Mouse (Mus musculus) lung, embryonic 15.5 days (tissue): ENCODE measurements around the gene Hspa2. TPM values are rescaled to one million over a fixed set of nuclear protein-coding genes. Genes with fewer than 3 reads are reported as not detected.
"Not testable (repeated sequence)": the region's sequence is repeated elsewhere in the genome, so short reads cannot be mapped to it uniquely, and the experiment has no call there.

Experiments
- ATAC-seq: fragments of 200-750 bp; cut with Nextera tagmentation; 2 replicates; pipeline ENCODE4 v1.8.0; 2017; ENCODE audit warnings: moderate number of reproducible peaks, borderline replicate concordance; ENCODE audit not compliant: low FRiP score, low TSS enrichment; ENCODE audit errors: extremely low read depth
- H3K27ac ChIP-seq: fragments of 300-500 bp; sonication (generic); 2 replicates; pipeline ENCODE4 v1.5.1; 2015; ENCODE audit warnings: moderate library complexity, mild to moderate bottlenecking, inconsistent platforms
- H3K27me3 ChIP-seq: fragments of 300-500 bp; sonication (generic); 2 replicates; pipeline ENCODE4 v1.6.1; 2015; ENCODE audit warnings: inconsistent platforms
- H3K36me3 ChIP-seq: fragments of 300-500 bp; sonication (generic); 2 replicates; pipeline ENCODE4 v1.6.1; 2015; ENCODE audit warnings: inconsistent platforms
- H3K4me1 ChIP-seq: fragments of 300-500 bp; sonication (generic); 2 replicates; pipeline ENCODE4 v1.6.1; 2015; ENCODE audit warnings: inconsistent platforms
- H3K4me2 ChIP-seq: fragments of 300-500 bp; sonication (generic); 2 replicates; pipeline ENCODE4 v1.6.1; 2015; ENCODE audit warnings: inconsistent platforms, mild to moderate bottlenecking, moderate library complexity
- H3K4me3 ChIP-seq: fragments of 300-500 bp; sonication (generic); 2 replicates; pipeline ENCODE4 v1.5.1; 2015; ENCODE audit warnings: mild to moderate bottlenecking, inconsistent platforms
- H3K9ac ChIP-seq: fragments of 300-500 bp; sonication (generic); 2 replicates; pipeline ENCODE4 v1.6.1; 2015; ENCODE audit warnings: inconsistent platforms
- H3K9me3 ChIP-seq: fragments of 300-500 bp; sonication (generic); 2 replicates; pipeline ENCODE4 v1.6.1; 2016; ENCODE audit warnings: inconsistent platforms
- WGBS: fragments of 180-500 bp; shearing (Covaris S2); methylation state at CpG from one replicate; pipeline ENCODE4 v1.1.7; 2015; 5-methylcytosine and 5-hydroxymethylcytosine counted together
- polyA plus RNA-seq: library from polyadenylated mRNA; unstranded; fragments of >200 nt; fragmentation: Nextera tagmentation; extraction: Ambion mirVana; gene quantifications from 2 replicates; pipeline ENCODE4 v1.2.1, GENCODE M21; 2015

Gene Hspa2
- polyA plus RNA-seq, 1 experiment from 2014 or later, result 10.5 TPM

- H3K27me3 ChIP-seq, result no peaks in the 10 kb centered on the region
- no peak overlapping the region for H3K9ac ChIP-seq
- no peaks in the 10 kb centered on the region for H3K36me3 ChIP-seq
- no peak overlapping the region for H3K27ac ChIP-seq
- H3K4me1 ChIP-seq, result peaks cover 5% of the 10 kb centered on the region; the same call in 1 of the 2 replicates
- 77% methylated on average over 12 of the region's 12 CpGs for WGBS
- no peak overlapping the region for H3K4me2 ChIP-seq
- ATAC-seq, result no peak
- no peaks in the 10 kb centered on the region for H3K9me3 ChIP-seq
- no peak overlapping the region for H3K4me3 ChIP-seq
Observed at GRCm38 (mm10) chr12:76415383-76416010, 11.5 kb downstream of the Hspa2 start.

GRCm38 (mm10) chr12:76417433-76417854, 13.5 kb downstream of the Hspa2 start, which contains the start of gene Ppp1r36:
Gene Ppp1r36 (plus strand): TSS chr12:76417538.
- 1% methylated on average over 37 of the region's 37 CpGs for WGBS
- no peak within 1 kb of the TSS for H3K27ac ChIP-seq
- peak; percentile 70 for ATAC-seq

GRCm38 (mm10) chr12:76418346-76418745, 14.4 kb downstream of the Hspa2 start:
- 90% methylated on average over 5 of the region's 5 CpGs for WGBS

More at GRCm38 (mm10) chr12:76417433-76417854, 13.5 kb downstream of the Hspa2 start, which contains the start of gene Ppp1r36:
- Histone ChIP-seq H3K4me3 (peak within 1 kb of the TSS; percentile 45), H3K4me1 (peaks cover 5% of the 10 kb centered on the region; the same call in 1 of the 2 replicates), H3K9me3 (no peaks in the 10 kb centered on the region), H3K27me3 (no peaks in the 10 kb centered on the region), H3K4me2 (peak within 1 kb of the TSS; percentile 91), H3K36me3 (no peaks in the 10 kb centered on the region), H3K9ac (peak within 1 kb of the TSS; percentile 42)

GRCm38 (mm10) chr12:76425256-76425655, 21.3 kb downstream of the Hspa2 start:
- Histone ChIP-seq H3K36me3 (no peaks in the 10 kb centered on the region), H3K4me3 (no peak overlapping the region), H3K4me1 (no peaks in the 10 kb centered on the region), H3K9me3 (no peaks in the 10 kb centered on the region), H3K9ac (no peak overlapping the region), H3K27ac (no peak overlapping the region), H3K4me2 (no peak overlapping the region), H3K27me3 (0 out of 2 replicates have a peak, but pooled peaks cover 4% of the 10 kb centered on the region)
- 88% methylated on average over 3 of the region's 3 CpGs for WGBS
- ATAC-seq, result no peak

More at GRCm38 (mm10) chr12:76418346-76418745, 14.4 kb downstream of the Hspa2 start:
- H3K36me3 ChIP-seq, result no peaks in the 10 kb centered on the region
- H3K9me3 ChIP-seq, result no peaks in the 10 kb centered on the region
- no peak overlapping the region for H3K4me2 ChIP-seq
- ATAC-seq, result no peak
- no peaks in the 10 kb centered on the region for H3K27me3 ChIP-seq
- no peak overlapping the region for H3K27ac ChIP-seq
- H3K4me1 ChIP-seq, result peaks cover 5% of the 10 kb centered on the region; the same call in 1 of the 2 replicates
- H3K9ac ChIP-seq, result no peak overlapping the region
- no peak overlapping the region for H3K4me3 ChIP-seq

GRCm38 (mm10) chr12:76427546-76427945, 23.6 kb downstream of the Hspa2 start:
- no peak for ATAC-seq
- Histone ChIP-seq H3K4me3 (no peak overlapping the region), H3K36me3 (no peaks in the 10 kb centered on the region), H3K27me3 (0 out of 2 replicates have a peak, but pooled peaks cover 4% of the 10 kb centered on the region), H3K27ac (no peak overlapping the region), H3K4me2 (no peak overlapping the region), H3K9ac (no peak overlapping the region), H3K4me1 (no peaks in the 10 kb centered on the region), H3K9me3 (no peaks in the 10 kb centered on the region)
- WGBS, result 45% methylated on average over 5 of the region's 5 CpGs

- Histone ChIP-seq H3K27me3 (0 out of 2 replicates have a peak, but pooled peaks cover 4% of the 10 kb centered on the region), H3K27ac (no peak overlapping the region), H3K4me1 (peaks cover 21% of the 10 kb centered on the region), H3K9ac (no peak overlapping the region), H3K36me3 (no peaks in the 10 kb centered on the region), H3K9me3 (no peaks in the 10 kb centered on the region), H3K4me3 (no peak overlapping the region), H3K4me2 (no peak overlapping the region)
- no peak for ATAC-seq
- 29% methylated on average over 5 of the region's 5 CpGs for WGBS
Observed at GRCm38 (mm10) chr12:76430879-76431406, 27.0 kb downstream of the Hspa2 start.

- WGBS, result 61% methylated on average over 6 of the region's 6 CpGs
- Histone ChIP-seq H3K36me3 (no peaks in the 10 kb centered on the region), H3K4me2 (no peak overlapping the region), H3K4me1 (peaks cover 21% of the 10 kb centered on the region), H3K9me3 (no peaks in the 10 kb centered on the region), H3K9ac (no peak overlapping the region), H3K4me3 (no peak overlapping the region), H3K27ac (no peak overlapping the region), H3K27me3 (0 out of 2 replicates have a peak, but pooled peaks cover 4% of the 10 kb centered on the region)
- no peak for ATAC-seq
Observed at GRCm38 (mm10) chr12:76431431-76431830, 27.5 kb downstream of the Hspa2 start.

GRCm38 (mm10) chr12:76434111-76434510, 30.1 kb downstream of the Hspa2 start:
- Histone ChIP-seq H3K27me3 (no peaks in the 10 kb centered on the region), H3K27ac (no peak overlapping the region), H3K4me2 (peak overlapping the region; percentile 65), H3K4me1 (peaks cover 21% of the 10 kb centered on the region), H3K9ac (no peak overlapping the region), H3K9me3 (no peaks in the 10 kb centered on the region), H3K4me3 (no peak overlapping the region), H3K36me3 (no peaks in the 10 kb centered on the region)
- no peak for ATAC-seq
- 22% methylated on average over 7 of the region's 7 CpGs for WGBS

GRCm38 (mm10) chr12:76435084-76435483, 31.1 kb downstream of the Hspa2 start:
- Histone ChIP-seq H3K4me2 (peak overlapping the region; percentile 65), H3K4me3 (peak overlapping the region; percentile 35), H3K4me1 (peaks cover 21% of the 10 kb centered on the region), H3K27ac (no peak overlapping the region), H3K9me3 (no peaks in the 10 kb centered on the region), H3K36me3 (no peaks in the 10 kb centered on the region), H3K9ac (peak overlapping the region; percentile 29), H3K27me3 (no peaks in the 10 kb centered on the region)
- 3% methylated on average over 17 of the region's 17 CpGs for WGBS
- ATAC-seq, result peak; percentile 63; the same call in 1 of the 2 replicates

GRCm38 (mm10) chr12:76435549-76435948, 31.6 kb downstream of the Hspa2 start:
- 35% methylated on average over 8 of the region's 8 CpGs for WGBS

GRCm38 (mm10) chr12:76443488-76443887, 39.5 kb downstream of the Hspa2 start:
- H3K36me3 ChIP-seq, ATAC-seq, H3K4me1 ChIP-seq, H3K27me3 ChIP-seq, H3K9me3 ChIP-seq, H3K4me3 ChIP-seq, H3K4me2 ChIP-seq, H3K9ac ChIP-seq, H3K27ac ChIP-seq: not testable (repeated sequence)
- 70% methylated on average over 6 of the region's 6 CpGs for WGBS

More at GRCm38 (mm10) chr12:76435549-76435948, 31.6 kb downstream of the Hspa2 start:
- peak; percentile 27; the same call in 1 of the 2 replicates for ATAC-seq
- H3K4me2 ChIP-seq, result peak overlapping the region; percentile 65
- no peak overlapping the region for H3K27ac ChIP-seq
- H3K9me3 ChIP-seq, result no peaks in the 10 kb centered on the region
- H3K27me3 ChIP-seq, result no peaks in the 10 kb centered on the region
- peaks cover 21% of the 10 kb centered on the region for H3K4me1 ChIP-seq
- H3K9ac ChIP-seq, result peak overlapping the region; percentile 29; the same call in 1 of the 2 replicates
- peak overlapping the region; percentile 35; the same call in 1 of the 2 replicates for H3K4me3 ChIP-seq
- no peaks in the 10 kb centered on the region for H3K36me3 ChIP-seq

GRCm38 (mm10) chr12:76444359-76444772, 40.4 kb downstream of the Hspa2 start:
- Histone ChIP-seq H3K9ac (no peak overlapping the region), H3K36me3 (no peaks in the 10 kb centered on the region), H3K27ac (no peak overlapping the region), H3K4me2 (no peak overlapping the region), H3K9me3 (no peaks in the 10 kb centered on the region), H3K4me1 (peaks cover 7% of the 10 kb centered on the region; the same call in 1 of the 2 replicates), H3K27me3 (no peaks in the 10 kb centered on the region), H3K4me3 (no peak overlapping the region)
- 52% methylated on average over 10 of the region's 10 CpGs for WGBS
- ATAC-seq, result no peak
